Mouse (Mus musculus) G1E (cell line): ENCODE measurements around the gene Ppp1r12b.

ENCODE experiments used
- CTCF ChIP-seq: IDR thresholded peaks from 2 replicates; pipeline ENCODE4 v1.5.1; 2012; ENCODE audit warnings: low read depth, low read length, inconsistent platforms, mixed read lengths
- POLR2AphosphoS5 ChIP-seq: IDR thresholded peaks from 2 replicates; pipeline ENCODE4 v1.6.1; 2012; ENCODE audit warnings: low read depth, low read length, inconsistent platforms; ENCODE audit not compliant: insufficient replicate concordance

GRCm38 (mm10) chr1:134942898-134943297, 12.8 kb downstream of the Ppp1r12b start:
- TF ChIP-seq CTCF = no peak
- TF ChIP-seq POLR2AphosphoS5 = no peak
